Mouse (Mus musculus) liver, adult 2 months (tissue): ENCODE measurements around the gene Eps8l2.

Source experiments
- CTCF ChIP-seq: fragments of 200-500 bp; IDR thresholded peaks from 2 replicates; pipeline ENCODE4 v1.5.1; 2011; ENCODE audit warnings: low read depth, low read length, control low read depth
- POLR2A ChIP-seq: fragments of 200-500 bp; IDR thresholded peaks from 2 replicates; pipeline ENCODE4 v1.6.1; 2011; ENCODE audit warnings: low read length, control low read depth; ENCODE audit not compliant: insufficient read depth; ENCODE audit errors: extremely low read depth

- TF ChIP-seq CTCF (peak; percentile 86), POLR2A (no peak)
Observed at GRCm38 (mm10) chr7:141394771-141395170, 56.1 kb downstream of the Eps8l2 start.
